Mouse (Mus musculus): ENCODE data around the gene Pctp.
A peak's percentile ranks its signal among the peaks of the same experiment; 100 is the strongest.

The Pctp gene

DNA sequence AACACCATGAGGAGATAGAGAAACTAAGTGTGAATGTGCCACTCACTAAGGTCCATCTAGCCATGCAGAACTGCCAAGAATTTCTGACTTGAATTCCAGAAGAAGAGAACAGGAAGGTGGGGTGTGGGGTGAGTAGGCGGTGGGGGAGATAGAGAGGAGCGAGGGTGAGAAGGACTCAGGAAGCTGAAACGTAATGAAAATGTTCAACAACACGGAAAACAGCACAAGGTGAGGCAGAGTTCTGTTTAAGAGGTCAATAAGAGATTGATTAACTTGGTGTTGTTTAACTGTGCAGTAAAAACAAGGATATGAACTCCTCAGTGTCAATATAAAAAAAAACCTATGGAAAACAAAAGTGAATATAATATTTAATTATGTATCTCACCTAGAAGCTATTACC, 3.4 kb upstream of the Pctp start:
- DNase-seq: no peak

- no peak for DNase-seq
These were observed 692 bp upstream of the Pctp start for GRCm38 (mm10) chr11:90003386-90003785.

DNA sequence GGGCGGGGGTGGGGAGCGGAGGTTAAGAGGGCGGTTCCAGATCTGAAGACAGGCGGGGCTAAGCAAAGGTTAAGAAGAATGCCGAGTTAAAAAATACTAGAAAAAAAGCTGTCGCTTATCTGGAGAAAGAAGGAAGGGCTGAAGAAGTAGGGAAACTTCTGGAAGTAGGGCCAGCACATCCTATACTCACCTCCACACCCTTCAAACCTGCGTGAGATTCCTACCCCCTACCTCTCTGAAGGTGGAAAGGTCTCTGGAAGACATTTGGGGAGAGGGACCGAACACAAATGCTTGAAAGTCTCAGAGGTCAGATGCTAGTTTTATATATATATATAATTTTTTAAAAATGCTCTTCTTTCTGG, 274 bp upstream of the Pctp start:
- DNase-seq: no peak

DNA sequence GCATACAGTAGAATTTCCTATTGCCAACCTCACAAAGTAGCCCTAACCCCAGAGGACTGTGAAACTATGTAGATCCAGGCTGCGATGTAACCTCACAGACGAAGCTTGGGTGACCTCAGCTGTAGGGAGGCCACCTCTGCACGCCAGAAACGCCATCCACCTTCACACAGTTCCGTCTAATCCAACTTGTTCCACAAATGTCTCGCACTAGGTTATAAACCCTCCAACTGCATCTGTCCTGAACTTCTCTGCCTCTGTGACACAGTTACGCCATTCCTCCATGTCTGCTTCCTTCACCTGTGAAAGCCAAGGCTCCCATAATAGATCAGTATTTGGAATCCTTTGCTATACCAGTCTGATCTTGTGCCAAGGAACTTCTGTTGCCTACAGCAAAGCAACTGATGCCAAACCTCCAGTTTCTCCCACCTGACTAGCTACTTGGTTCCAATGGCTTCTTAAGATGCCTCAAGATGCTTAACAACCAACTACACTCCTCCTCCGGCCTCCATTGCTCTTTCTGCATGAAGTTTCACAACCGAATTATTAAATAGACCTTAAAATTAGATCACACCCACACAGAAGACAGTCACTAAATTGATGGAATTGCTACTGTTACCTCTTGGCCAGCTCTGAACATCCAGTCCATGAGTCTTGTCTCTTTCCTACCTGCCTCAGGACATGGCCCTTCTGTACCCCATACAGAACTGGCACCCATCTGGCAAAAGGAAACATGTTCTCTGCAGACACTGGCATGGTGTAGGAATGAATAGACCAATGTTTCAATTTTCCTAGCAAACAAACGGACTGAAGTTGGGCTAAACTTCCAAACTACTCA, 1.1 kb downstream of the Pctp start:
- no peak for DNase-seq

- no peak for DNase-seq
These were observed 2.0 kb downstream of the Pctp start for GRCm38 (mm10) chr11:90000666-90001065.

- DNase-seq: no peak
These were observed 3.5 kb downstream of the Pctp start for GRCm38 (mm10) chr11:89998996-89999770.

GRCm38 (mm10) chr11:89996856-89997255, 5.8 kb downstream of the Pctp start:
- no peak for DNase-seq

DNA sequence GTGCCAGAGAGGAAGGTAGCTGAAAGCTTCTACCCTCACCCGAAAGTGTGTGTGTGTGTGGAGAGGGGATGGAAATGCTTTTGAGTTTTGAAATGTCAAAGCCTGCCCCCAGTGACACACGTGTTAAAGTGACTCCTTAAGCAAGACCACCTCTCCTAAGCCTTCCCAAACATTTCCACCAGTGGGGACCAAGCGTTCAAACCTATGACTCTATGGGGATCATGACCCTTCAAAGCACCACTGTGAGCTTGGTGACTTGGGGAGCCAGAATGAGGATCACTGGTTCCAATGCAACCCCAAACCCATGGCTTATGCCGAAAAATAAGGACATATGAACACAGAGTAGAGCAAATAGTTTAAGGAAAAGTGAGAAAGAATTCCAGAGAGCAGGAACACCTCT, 6.3 kb downstream of the Pctp start:
- no peak for DNase-seq

DNA sequence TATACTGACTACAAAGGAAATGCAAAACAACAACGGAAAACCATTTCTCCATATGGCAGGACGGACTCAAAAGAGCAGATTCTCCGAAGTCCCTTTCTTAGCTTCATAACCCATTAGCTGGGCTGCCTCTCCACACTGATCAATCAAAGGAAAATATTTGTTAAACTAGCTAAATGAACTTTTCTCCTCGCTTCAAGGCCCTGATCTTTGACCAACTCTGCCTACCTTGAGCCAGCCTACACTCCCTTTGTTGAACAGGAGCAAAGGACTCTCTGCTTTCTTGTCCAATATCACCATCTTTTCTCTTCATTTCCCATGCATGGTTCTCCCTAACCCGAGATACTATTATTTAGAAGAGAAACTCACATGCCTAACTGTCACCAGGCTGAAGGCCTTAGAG, 7.1 kb downstream of the Pctp start:
- no peak for DNase-seq

- DNase-seq: no peak
These were observed 8.0 kb downstream of the Pctp start for GRCm38 (mm10) chr11:89994706-89995105.

DNA sequence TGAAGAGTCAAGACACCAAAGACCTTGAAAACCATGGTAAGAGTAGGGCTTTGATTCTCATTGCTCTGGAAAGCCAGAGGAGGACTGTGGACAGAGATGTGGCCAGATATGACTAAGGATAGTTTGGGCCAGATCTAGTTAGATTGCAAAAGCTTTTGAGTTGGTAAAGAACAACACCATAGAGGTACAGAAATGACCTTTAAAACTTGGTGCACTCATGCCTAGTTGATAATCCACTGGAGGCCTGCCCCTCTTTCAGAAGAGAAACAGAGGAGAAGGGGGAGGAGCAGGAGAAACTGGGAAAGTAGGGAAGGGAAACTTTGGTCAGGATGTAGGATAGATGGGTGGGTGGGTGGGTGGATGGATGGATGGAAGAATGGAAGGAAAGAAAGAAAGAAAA, 11.0 kb downstream of the Pctp start:
- DNase-seq: no peak

- peak; percentile 23 to 35 for DNase-seq
These were observed 13.6 kb downstream of the Pctp start for GRCm38 (mm10) chr11:89988936-89989589.

- DNase-seq: no peak
These were observed 16.2 kb downstream of the Pctp start for GRCm38 (mm10) chr11:89986516-89986915.

DNA sequence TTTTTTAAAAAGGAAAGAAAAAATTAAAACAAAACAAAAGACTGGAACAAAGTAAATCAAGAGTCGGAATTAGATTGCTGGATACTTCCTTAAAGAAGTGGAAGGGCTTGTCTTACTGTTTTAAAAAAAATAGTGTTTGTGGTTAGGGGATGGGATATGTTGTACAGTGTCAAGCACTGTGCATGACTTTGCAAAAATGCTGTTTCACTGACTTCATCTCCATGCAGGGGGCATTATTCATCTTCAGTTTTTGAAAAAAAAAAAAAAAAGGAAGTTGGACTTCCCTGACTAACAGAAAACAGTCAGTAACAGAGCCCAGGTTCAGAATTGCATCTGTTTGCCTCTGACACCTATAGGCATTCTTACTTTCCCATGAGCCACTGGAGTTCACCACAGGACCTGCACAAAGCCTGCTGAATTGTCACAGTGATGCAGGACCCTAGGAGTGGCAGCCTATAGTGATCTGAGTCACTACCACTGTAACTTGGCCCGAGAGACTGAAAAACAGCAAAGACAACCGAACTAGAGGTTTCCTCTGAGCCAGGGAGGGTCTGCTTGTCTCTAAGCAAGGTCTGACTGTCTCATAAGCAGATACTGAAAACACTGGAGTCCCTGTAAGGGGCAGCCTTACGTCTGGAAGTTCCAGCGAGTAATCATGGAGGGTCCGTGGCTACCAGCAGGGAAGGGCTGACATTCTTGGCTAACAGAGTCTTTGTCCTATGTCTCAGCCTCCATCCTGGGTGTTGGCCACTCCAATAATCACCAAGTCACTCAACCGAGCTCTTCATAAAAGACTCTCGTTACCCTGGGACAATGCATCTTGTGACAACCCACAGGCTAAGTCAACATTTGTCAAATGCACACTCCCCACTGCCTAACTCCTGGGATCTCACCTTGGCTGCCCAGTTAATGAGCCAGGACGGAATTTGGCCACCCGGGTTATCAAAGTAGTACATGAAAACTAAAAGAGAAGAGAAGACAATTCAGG, 17.2 kb downstream of the Pctp start:
- DNase-seq: no peak

DNA sequence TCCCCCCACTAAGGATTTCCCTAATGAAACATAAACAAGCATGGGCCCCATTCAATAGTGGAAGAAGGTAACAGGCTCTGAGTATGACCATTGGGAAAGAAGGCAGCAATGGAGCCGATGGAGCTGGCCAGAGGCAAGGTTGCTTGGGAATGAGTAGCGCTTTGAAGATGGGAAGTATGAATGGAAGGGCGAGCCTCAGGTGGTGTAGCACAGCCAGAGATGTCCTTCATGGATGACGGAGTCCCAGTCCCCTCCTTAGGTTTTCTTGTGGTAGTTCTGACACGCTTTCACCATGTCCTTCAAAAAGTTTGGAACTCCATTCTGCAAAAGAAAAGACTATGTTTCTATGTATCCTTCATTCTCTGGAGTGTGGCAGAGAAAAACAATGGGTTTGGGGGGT, 18.3 kb downstream of the Pctp start:
- no peak for DNase-seq

DNA sequence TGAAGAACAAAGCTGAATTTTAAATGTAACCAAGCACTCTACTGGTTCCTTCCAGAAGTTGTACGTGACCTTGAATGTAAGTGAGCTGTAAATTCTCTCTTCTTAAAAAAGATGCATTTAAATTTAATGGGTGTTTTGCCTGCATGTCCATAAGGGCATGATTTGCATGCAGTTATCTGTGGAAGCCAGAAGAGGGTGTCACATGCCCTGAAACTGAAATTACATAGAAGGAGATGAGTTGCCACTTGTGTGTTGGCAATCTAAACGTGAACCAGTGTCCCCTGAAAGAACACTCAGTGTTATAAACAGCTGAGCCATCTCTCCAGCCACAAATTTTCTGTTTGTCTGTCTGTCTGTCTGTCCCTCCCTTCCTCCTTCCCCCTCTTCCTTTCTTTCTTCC, 19.8 kb downstream of the Pctp start:
- DNase-seq: no peak

DNA sequence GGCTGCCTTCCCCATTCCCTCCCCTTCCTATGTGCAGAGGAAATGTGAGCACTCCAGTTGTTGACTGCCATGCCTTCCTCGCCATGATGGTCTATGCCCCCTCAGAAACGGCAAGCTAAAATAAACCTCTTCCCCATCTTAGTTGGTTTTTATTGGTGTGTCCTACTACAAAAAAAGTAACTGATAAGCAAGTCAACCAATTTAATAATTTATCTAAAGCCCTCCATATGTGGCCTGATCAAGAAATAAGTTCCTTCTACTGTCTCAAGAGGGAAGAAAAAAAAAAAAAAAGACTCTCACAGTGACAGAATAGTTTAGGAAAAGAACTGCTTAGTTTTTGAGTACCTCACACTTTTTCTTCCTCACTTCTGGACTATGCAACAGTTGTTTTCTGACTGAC, 22.6 kb downstream of the Pctp start:
- no peak for DNase-seq

GRCm38 (mm10) chr11:89978914-89979818, 23.5 kb downstream of the Pctp start:
- DNase-seq: no peak

GRCm38 (mm10) chr11:89978353-89978831, 24.3 kb downstream of the Pctp start:
- no peak for DNase-seq

GRCm38 (mm10) chr11:89977746-89978352, 24.8 kb downstream of the Pctp start:
- DNase-seq: no peak

GRCm38 (mm10) chr11:89976361-89976760, 26.3 kb downstream of the Pctp start:
- no peak for DNase-seq
